Mouse (Mus musculus) MEL (cell line): ENCODE measurements around the gene Olfr705. TPM values are rescaled to one million over a fixed set of nuclear protein-coding genes. Genes with fewer than 3 reads are reported as not detected.

Experiments used
- DNase-seq: peaks from one replicate; pipeline ENCODE4 v3.0.0; 2011; ENCODE audit warnings: low read depth, low spot score
- H3K27ac ChIP-seq: 2 replicates; pipeline ENCODE4 v1.5.1; 2012; ENCODE audit warnings: low read depth, mild to moderate bottlenecking, control low read depth, low read length, moderate library complexity; ENCODE audit not compliant: control insufficient read depth
- H3K27me3 ChIP-seq, 2 experiments: fragments of 150-350 bp in 1 of 2; sonication (generic) in 1 of 2; 2 replicates each; pipeline ENCODE4 v1.6.1; 2012; ENCODE audit warnings: low read length in 2 of 2, mild to moderate bottlenecking in 2 of 2, improper control_type of control experiment in 1 of 2, moderate library complexity in 1 of 2; ENCODE audit not compliant: insufficient read depth in 2 of 2, control insufficient read depth in 1 of 2
- H3K36me3 ChIP-seq, 2 experiments: 2 replicates each; pipeline ENCODE4 v1.6.1; 2012 to 2014; ENCODE audit warnings: low read length in 2 of 2, improper control_type of control experiment in 1 of 2, inconsistent platforms in 1 of 2, mild to moderate bottlenecking in 1 of 2; ENCODE audit not compliant: insufficient read depth in 2 of 2, control insufficient read depth in 1 of 2
- H3K4me1 ChIP-seq, 2 experiments: fragments of 150-350 bp in 1 of 2; sonication (generic) in 1 of 2; 2 replicates each; pipeline ENCODE4 v1.6.1; 2012; ENCODE audit warnings: low read length in 2 of 2, improper control_type of control experiment in 1 of 2, mild to moderate bottlenecking in 1 of 2; ENCODE audit not compliant: insufficient read depth in 2 of 2, control insufficient read depth in 1 of 2
- H3K4me3 ChIP-seq, 2 experiments: fragments of 150-350 bp in 1 of 2; sonication (generic) in 1 of 2; 2 replicates each; pipeline ENCODE4 v1.5.1; 2012; ENCODE audit warnings: low read depth in 2 of 2, low read length in 2 of 2, mild to moderate bottlenecking in 2 of 2, moderate library complexity in 2 of 2, control low read depth in 1 of 2, improper control_type of control experiment in 1 of 2; ENCODE audit not compliant: control insufficient read depth in 1 of 2, insufficient read depth in 1 of 2
- H3K79me2 ChIP-seq: 2 replicates; pipeline ENCODE4 v1.6.1; 2012; ENCODE audit warnings: mild to moderate bottlenecking, low read length, moderate library complexity; ENCODE audit not compliant: control insufficient read depth, poor library complexity, insufficient read depth
- H3K9ac ChIP-seq: 2 replicates; pipeline ENCODE4 v1.6.1; 2012; ENCODE audit warnings: low read depth, mild to moderate bottlenecking, control low read depth, low read length, moderate library complexity; ENCODE audit not compliant: control insufficient read depth, poor library complexity, severe bottlenecking
- H3K9me3 ChIP-seq: fragments of 150-350 bp; sonication (generic); replicated peaks from 2 replicates; pipeline ENCODE4 v1.6.1; 2012; ENCODE audit warnings: mild to moderate bottlenecking, low read length, improper control_type of control experiment, moderate library complexity; ENCODE audit not compliant: insufficient read depth
- BHLHE40 ChIP-seq: IDR thresholded peaks from 2 replicates; pipeline ENCODE4 v1.6.1; 2012; ENCODE audit warnings: low read depth, mild to moderate bottlenecking, inconsistent platforms, low read length, improper control_type of control experiment, borderline replicate concordance
- CHD2 ChIP-seq: IDR thresholded peaks from 2 replicates; pipeline ENCODE4 v1.6.1; 2011; ENCODE audit warnings: low read length, improper control_type of control experiment
- CTCF ChIP-seq, 3 experiments: IDR thresholded peaks in 2 of 3; conservative IDR thresholded peaks in 1 of 3; 2 replicates each; pipeline ENCODE4 v1.5.1; 2011 to 2012; ENCODE audit warnings: low read length in 3 of 3, low read depth in 2 of 3, mild to moderate bottlenecking in 2 of 3, improper control_type of control experiment in 1 of 3, inconsistent platforms in 1 of 3, mixed read lengths in 1 of 3, moderate library complexity in 1 of 3; ENCODE audit not compliant: control insufficient read depth in 1 of 3, insufficient read depth in 1 of 3, poor library complexity in 1 of 3, severe bottlenecking in 1 of 3
- E2F4 ChIP-seq: IDR thresholded peaks from 2 replicates; pipeline ENCODE4 v1.6.1; 2011; ENCODE audit warnings: low read depth, low read length, improper control_type of control experiment, borderline replicate concordance
- EP300 ChIP-seq, 2 experiments: IDR thresholded peaks; 2 replicates each; pipeline ENCODE4 v1.6.1; 2011; ENCODE audit warnings: improper control_type of control experiment in 2 of 2, low read length in 2 of 2, low read depth in 1 of 2, mild to moderate bottlenecking in 1 of 2
- ETS1 ChIP-seq: IDR thresholded peaks from 2 replicates; pipeline ENCODE4 v1.6.1; 2012; ENCODE audit warnings: low read depth, mild to moderate bottlenecking, inconsistent platforms, low read length, improper control_type of control experiment, moderate library complexity
- GABPA ChIP-seq: IDR thresholded peaks from 2 replicates; pipeline ENCODE4 v1.6.1; 2012; ENCODE audit warnings: low read depth, mild to moderate bottlenecking, inconsistent platforms, low read length, improper control_type of control experiment, moderate library complexity
- HCFC1 ChIP-seq: IDR thresholded peaks from 2 replicates; pipeline ENCODE4 v1.6.1; 2012; ENCODE audit warnings: low read depth, mild to moderate bottlenecking, inconsistent platforms, low read length, improper control_type of control experiment, moderate library complexity
- MAZ ChIP-seq: IDR thresholded peaks from 2 replicates; pipeline ENCODE4 v1.6.1; 2012; ENCODE audit warnings: low read depth, mild to moderate bottlenecking, inconsistent platforms, low read length, improper control_type of control experiment
- MEF2A ChIP-seq: IDR thresholded peaks from 2 replicates; pipeline ENCODE4 v1.6.1; 2014; ENCODE audit warnings: low read depth, mild to moderate bottlenecking, inconsistent platforms, low read length, improper control_type of control experiment; ENCODE audit not compliant: poor library complexity, insufficient replicate concordance, severe bottlenecking; ENCODE audit errors: extremely low read depth
- MYC ChIP-seq: IDR thresholded peaks from 2 replicates; pipeline ENCODE4 v1.6.1; 2011; ENCODE audit warnings: low read depth, mild to moderate bottlenecking, low read length, improper control_type of control experiment, moderate library complexity
- RCOR1 ChIP-seq: IDR thresholded peaks from 2 replicates; pipeline ENCODE4 v1.6.1; 2012; ENCODE audit warnings: low read depth, mild to moderate bottlenecking, inconsistent platforms, low read length, improper control_type of control experiment
- SIN3A ChIP-seq: IDR thresholded peaks from 2 replicates; pipeline ENCODE4 v1.6.1; 2012; ENCODE audit warnings: low read length, improper control_type of control experiment, inconsistent platforms
- TBP ChIP-seq: IDR thresholded peaks from 2 replicates; pipeline ENCODE4 v1.8.0; 2011; ENCODE audit warnings: low read depth, low read length, improper control_type of control experiment
- TCF12 ChIP-seq: IDR thresholded peaks from 2 replicates; pipeline ENCODE4 v1.6.1; 2014; ENCODE audit warnings: low read depth, mild to moderate bottlenecking, inconsistent platforms, low read length, improper control_type of control experiment, moderate library complexity
- USF2 ChIP-seq, 2 experiments: IDR thresholded peaks; 2 replicates each; pipeline ENCODE4 v1.6.1; 2011 to 2012; ENCODE audit warnings: improper control_type of control experiment in 2 of 2, low read length in 2 of 2, borderline replicate concordance in 1 of 2, inconsistent platforms in 1 of 2, low read depth in 1 of 2, mild to moderate bottlenecking in 1 of 2; ENCODE audit not compliant: insufficient read depth in 1 of 2
- ZKSCAN1 ChIP-seq: IDR thresholded peaks from 2 replicates; pipeline ENCODE4 v1.6.1; 2012; ENCODE audit warnings: low read depth, mild to moderate bottlenecking, inconsistent platforms, low read length, improper control_type of control experiment, moderate library complexity
- polyA plus RNA-seq, 2 experiments: library from polyadenylated mRNA; stranded (reverse) in 1 of 2; unstranded in 1 of 2; fragments of >175 nt in 1 of 2; fragments of >200 nt in 1 of 2; gene quantifications; 2 replicates each; pipeline versions ENCODE4 v1.2.1 to v1.2.4; 2012; ENCODE audit warnings: low replicate concordance in 2 of 2, low read depth in 1 of 2; ENCODE audit not compliant: insufficient read length in 2 of 2, insufficient read depth in 1 of 2, missing spikeins in 1 of 2
- total RNA-seq: library from RNA; depleted of rRNA; stranded (reverse); fragments of 300-350 nt; gene quantifications from 2 replicates; pipeline ENCODE4 v1.2.3, GENCODE M21; 2012; rRNA removed

Olfr705 gene
- total and polyA plus RNA-seq, 3 experiments, result not detected

DNA sequence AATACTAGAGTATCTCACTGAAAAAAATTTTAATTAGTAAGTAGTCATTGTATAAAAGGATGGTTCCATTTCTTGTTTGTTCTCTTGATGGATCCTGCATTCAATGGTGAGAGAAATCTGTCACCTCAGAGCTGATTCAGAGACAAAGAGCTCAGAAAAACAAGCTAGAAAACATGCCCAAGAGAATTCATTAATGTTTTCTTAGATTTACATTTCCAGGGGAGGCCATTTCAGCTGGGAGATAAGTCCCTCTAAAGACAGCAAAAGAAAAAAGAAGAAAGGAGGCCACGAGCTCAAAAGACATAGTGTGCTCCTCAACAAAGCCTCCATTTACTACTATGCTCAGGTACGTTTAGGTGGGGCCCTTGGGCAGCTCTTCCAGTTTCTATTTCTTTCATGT, 33.6 kb downstream of the Olfr705 start, which contains the start of gene Olfr703:
TSS of gene Olfr703 (plus strand) at position 301 of the 400 bp plus-strand sequence.
- no peak within 1 kb of the TSS for H3K9ac ChIP-seq
- DNase-seq, result no peak
- no peak within 1 kb of the TSS for H3K27ac ChIP-seq
- TF ChIP-seq HCFC1, result no peak
- no peak for TF ChIP-seq TCF12
- no peak for TF ChIP-seq USF2 (IDR thresholded peaks at IDR 0.05; ENCODE audit: borderline replicate concordance in 1 of 2, insufficient read depth in 1 of 2, low read depth in 1 of 2, low read length in 2 of 2)
- TF ChIP-seq TBP, result no peak
- no peak for TF ChIP-seq CHD2
- TF ChIP-seq ETS1, result no peak
- no peaks in the 10 kb centered on the region for H3K4me1 ChIP-seq
- H3K27me3 ChIP-seq, result no peaks in the 10 kb centered on the region
- H3K36me3 ChIP-seq, result no peaks in the 10 kb centered on the region
- no peaks in the 10 kb centered on the region for H3K9me3 ChIP-seq
- no peaks in the 10 kb centered on the region for H3K79me2 ChIP-seq
- no peak within 1 kb of the TSS for H3K4me3 ChIP-seq

DNA sequence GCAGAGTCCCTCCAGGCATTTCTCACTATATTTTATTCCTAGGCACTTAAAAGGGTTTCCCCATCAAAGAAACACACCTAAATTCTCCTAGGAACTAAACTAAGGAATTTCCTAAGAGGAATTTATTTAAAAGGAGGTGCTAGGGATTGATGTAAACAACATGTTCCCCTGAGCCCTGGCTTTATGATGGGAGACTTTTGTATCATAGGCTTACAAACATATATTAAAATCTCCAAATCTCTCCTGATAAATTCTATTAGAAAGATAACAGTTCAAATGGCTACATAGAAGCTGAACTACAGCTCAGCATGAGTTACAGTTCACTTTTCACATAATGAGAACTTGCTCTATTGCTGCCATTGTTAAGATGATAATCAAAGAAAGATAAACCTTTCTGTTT, 42.9 kb downstream of the Olfr705 start, which contains the start of gene Olfr702:
TSS of gene Olfr702 (minus strand) at position 101 of the 400 bp plus-strand sequence.
- Histone ChIP-seq H3K79me2 (no peaks in the 10 kb centered on the region), H3K4me3 (no peak within 1 kb of the TSS), H3K9ac (no peak within 1 kb of the TSS), H3K27ac (no peak within 1 kb of the TSS), H3K36me3 (no peaks in the 10 kb centered on the region), H3K4me1 (no peaks in the 10 kb centered on the region), H3K27me3 (no peaks in the 10 kb centered on the region), H3K9me3 (no peaks in the 10 kb centered on the region)
- DNase-seq, result no peak
- TF ChIP-seq GABPA, result no peak
- no peak for TF ChIP-seq CTCF (IDR thresholded peaks at IDR 0.05 in 2 of 3, conservative IDR thresholded peaks at IDR 0.05 in 1 of 3; ENCODE audit: control insufficient read depth in 1 of 3, insufficient read depth in 1 of 3, low read depth in 2 of 3, low read length in 3 of 3, poor library complexity in 1 of 3, severe bottlenecking in 1 of 3)
- no peak for TF ChIP-seq BHLHE40
- no peak for TF ChIP-seq ZKSCAN1
- TF ChIP-seq E2F4, result no peak
- no peak for TF ChIP-seq HCFC1
- no peak for TF ChIP-seq MEF2A
- no peak for TF ChIP-seq ETS1
- TF ChIP-seq RCOR1, result no peak
- TF ChIP-seq CHD2, result no peak
- no peak for TF ChIP-seq EP300 (IDR thresholded peaks at IDR 0.05; ENCODE audit: low read depth in 1 of 2, low read length in 2 of 2)
- TF ChIP-seq MYC, result no peak
- no peak for TF ChIP-seq MAZ
- TF ChIP-seq SIN3A, result no peak

Other genes starting within 250 kb of the Olfr705 start
- gene Olfr693, start 196.3 kb downstream of the Olfr705 start, total RNA-seq, result not detected in 2 replicates
- not detected for gene Olfr693, start 196.3 kb downstream of the Olfr705 start, polyA plus RNA-seq
- gene Olfr694, start 185.1 kb downstream of the Olfr705 start, total RNA-seq, result not detected in 2 replicates
- gene Olfr694, start 185.1 kb downstream of the Olfr705 start, polyA plus RNA-seq, result not detected
- gene Olfr695, start 160.5 kb downstream of the Olfr705 start, total RNA-seq, result not detected in 2 replicates
- gene Olfr695, start 160.5 kb downstream of the Olfr705 start, polyA plus RNA-seq, result not detected
- not detected in 2 replicates for gene Olfr697, start 134.4 kb downstream of the Olfr705 start, total RNA-seq
- not detected for gene Olfr697, start 134.4 kb downstream of the Olfr705 start, polyA plus RNA-seq
- not detected in 2 replicates for gene Olfr698, start 121.5 kb downstream of the Olfr705 start, total RNA-seq
- gene Olfr698, start 121.5 kb downstream of the Olfr705 start, polyA plus RNA-seq, result not detected
- not detected in 2 replicates for gene Olfr699, start 83.7 kb downstream of the Olfr705 start, total RNA-seq
- gene Olfr699, start 83.7 kb downstream of the Olfr705 start, polyA plus RNA-seq, result not detected
- not detected in 2 replicates for gene Olfr700, start 68.1 kb downstream of the Olfr705 start, total RNA-seq
- gene Olfr700, start 68.1 kb downstream of the Olfr705 start, polyA plus RNA-seq, result not detected
- not detected in 2 replicates for gene Olfr701, start 62.8 kb downstream of the Olfr705 start, total RNA-seq
- gene Olfr701, start 62.8 kb downstream of the Olfr705 start, polyA plus RNA-seq, result not detected
- gene Olfr702, start 43.0 kb downstream of the Olfr705 start, total RNA-seq, result not detected in 2 replicates
- gene Olfr702, start 43.0 kb downstream of the Olfr705 start, polyA plus RNA-seq, result not detected
- gene Olfr703, start 33.5 kb downstream of the Olfr705 start, total RNA-seq, result not detected in 2 replicates
- not detected for gene Olfr703, start 33.5 kb downstream of the Olfr705 start, polyA plus RNA-seq
- gene Olfr704, start 13.7 kb downstream of the Olfr705 start, total RNA-seq, result not detected in 2 replicates
- gene Olfr704, start 13.7 kb downstream of the Olfr705 start, polyA plus RNA-seq, result not detected
- not detected in 2 replicates for gene Olfr706, start 11.3 kb upstream of the Olfr705 start, total RNA-seq
- gene Olfr706, start 11.3 kb upstream of the Olfr705 start, polyA plus RNA-seq, result not detected
- not detected in 2 replicates for gene Olfr707, start 24.4 kb upstream of the Olfr705 start, total RNA-seq
- not detected for gene Olfr707, start 24.4 kb upstream of the Olfr705 start, polyA plus RNA-seq
- gene Olfr1532-ps1, start 31.1 kb upstream of the Olfr705 start, total RNA-seq, result not detected in 2 replicates
- not detected for gene Olfr1532-ps1, start 31.1 kb upstream of the Olfr705 start, polyA plus RNA-seq
- gene Olfr709-ps1, start 55.3 kb upstream of the Olfr705 start, total RNA-seq, result not detected in 2 replicates
- not detected for gene Olfr709-ps1, start 55.3 kb upstream of the Olfr705 start, polyA plus RNA-seq
- gene Olfr710, start 71.4 kb upstream of the Olfr705 start, total RNA-seq, result not detected in 2 replicates
- not detected for gene Olfr710, start 71.4 kb upstream of the Olfr705 start, polyA plus RNA-seq
- gene Olfr6, start 87.0 kb upstream of the Olfr705 start, total RNA-seq, result not detected in 2 replicates
- gene Olfr6, start 87.0 kb upstream of the Olfr705 start, polyA plus RNA-seq, result not detected
- not detected in 2 replicates for gene Olfr711, start 98.6 kb upstream of the Olfr705 start, total RNA-seq
- gene Olfr711, start 98.6 kb upstream of the Olfr705 start, polyA plus RNA-seq, result not detected
- gene Olfr2, start 129.2 kb upstream of the Olfr705 start, total RNA-seq, result not detected in 2 replicates
- gene Olfr2, start 129.2 kb upstream of the Olfr705 start, polyA plus RNA-seq, result not detected
- not detected in 2 replicates for gene Olfr713, start 154.3 kb upstream of the Olfr705 start, total RNA-seq
- not detected for gene Olfr713, start 154.3 kb upstream of the Olfr705 start, polyA plus RNA-seq
- gene Olfr714, start 194.1 kb upstream of the Olfr705 start, total RNA-seq, result not detected in 2 replicates
- gene Olfr714, start 194.1 kb upstream of the Olfr705 start, polyA plus RNA-seq, result not detected
- not detected in 2 replicates for gene Olfr17, start 216.3 kb upstream of the Olfr705 start, total RNA-seq
- gene Olfr17, start 216.3 kb upstream of the Olfr705 start, polyA plus RNA-seq, result not detected
- gene Olfr715b, start 233.5 kb upstream of the Olfr705 start, total RNA-seq, result not detected in 2 replicates
- gene Olfr715b, start 233.5 kb upstream of the Olfr705 start, polyA plus RNA-seq, result not detected